Mouse (Mus musculus) left cerebral cortex, adult 11 months (tissue): ENCODE data around the gene Fads1.

ENCODE experiments used
- DNase-seq: peaks from one replicate; pipeline ENCODE4 v3.0.0; 2022; ENCODE audit warnings: low spot score

The Fads1 gene

GRCm38 (mm10) chr19:10176941-10177372 is 5.7 kb upstream of the Fads1 start:
- no peak for DNase-seq

GRCm38 (mm10) chr19:10181225-10181624 is 1.5 kb upstream of the Fads1 start:
- no peak for DNase-seq

GRCm38 (mm10) chr19:10182142-10182541 is 546 bp upstream of the Fads1 start:
- DNase-seq, result no peak

- peak; percentile 75 for DNase-seq
Observed at GRCm38 (mm10) chr19:10183299-10183983, 753 bp downstream of the Fads1 start.

GRCm38 (mm10) chr19:10184096-10184495 is 1.4 kb downstream of the Fads1 start:
- DNase-seq, result no peak

GRCm38 (mm10) chr19:10185876-10186275 is 3.2 kb downstream of the Fads1 start:
- no peak for DNase-seq

GRCm38 (mm10) chr19:10186569-10186968 is 3.9 kb downstream of the Fads1 start:
- no peak for DNase-seq

GRCm38 (mm10) chr19:10188281-10188811 is 5.7 kb downstream of the Fads1 start:
- DNase-seq, result no peak

- no peak for DNase-seq
Observed at GRCm38 (mm10) chr19:10189022-10189421, 6.3 kb downstream of the Fads1 start.

- DNase-seq, result no peak
Observed at GRCm38 (mm10) chr19:10189940-10190339, 7.3 kb downstream of the Fads1 start.

GRCm38 (mm10) chr19:10190796-10191195 is 8.1 kb downstream of the Fads1 start:
- DNase-seq, result no peak

- DNase-seq, result no peak
Observed at GRCm38 (mm10) chr19:10191326-10191725, 8.6 kb downstream of the Fads1 start.

GRCm38 (mm10) chr19:10194337-10194736 is 11.6 kb downstream of the Fads1 start:
- no peak for DNase-seq

- no peak for DNase-seq
Observed at GRCm38 (mm10) chr19:10195252-10195651, 12.6 kb downstream of the Fads1 start.

GRCm38 (mm10) chr19:10197130-10197529 is 14.4 kb downstream of the Fads1 start:
- DNase-seq, result no peak

- no peak for DNase-seq
Observed at GRCm38 (mm10) chr19:10198286-10198685, 15.6 kb downstream of the Fads1 start.

- no peak for DNase-seq
Observed at GRCm38 (mm10) chr19:10198723-10199122, 16.0 kb downstream of the Fads1 start.

- DNase-seq, result no peak
Observed at GRCm38 (mm10) chr19:10203146-10203847, 20.6 kb downstream of the Fads1 start.

GRCm38 (mm10) chr19:10203848-10204615 is 21.3 kb downstream of the Fads1 start, which contains the start of the genes Tmem258 and Fen1:
TSS of gene Tmem258 (plus strand) at chr19:10204014.
TSS of gene Fen1 (minus strand) at chr19:10204169.
- DNase-seq, result peak; percentile 91

GRCm38 (mm10) chr19:10204616-10205001 is 21.9 kb downstream of the Fads1 start:
- DNase-seq, result no peak

- no peak for DNase-seq
Observed at GRCm38 (mm10) chr19:10205051-10205450, 22.4 kb downstream of the Fads1 start.

- DNase-seq, result no peak
Observed at GRCm38 (mm10) chr19:10208851-10209250, 26.2 kb downstream of the Fads1 start.
